Mouse (Mus musculus): ENCODE data around the gene Actr1a.

Gene Actr1a

DNA sequence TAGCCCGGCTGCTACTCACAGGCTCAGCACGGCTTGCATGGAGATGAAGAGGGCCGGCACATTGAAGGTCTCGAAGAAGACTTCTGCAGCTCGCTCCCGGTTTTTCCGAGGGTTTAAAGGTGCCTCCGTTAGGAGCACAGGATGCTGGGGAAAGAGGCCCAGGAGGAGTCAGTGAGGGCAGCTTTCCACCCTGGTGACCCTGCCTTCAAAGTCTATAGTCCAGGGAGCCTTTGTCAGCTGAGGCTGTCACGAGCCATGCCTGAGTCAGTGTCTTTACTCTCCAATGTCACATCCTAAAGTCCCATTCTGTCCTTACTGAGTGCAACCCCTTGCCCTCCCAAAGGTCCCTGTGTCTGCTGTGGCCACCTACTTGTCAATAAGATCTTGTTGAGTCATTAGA, 13.3 kb downstream of the Actr1a start:
- POLR2A ChIA-PET, result interaction anchor here in 2 of 4 experiments (0.7 to 1.6 kb wide), 5 partner anchors 10 to 52 kb away, joined by 3 to 5 read pairs (median 3); partner anchors contain the start of gene Sufu (in 1 of the 2)
- CTCF ChIA-PET, result interaction anchor here (0.5 to 1.8 kb wide), 7 partner anchors 10 to 993 kb away, joined by 3 to 5 read pairs (median 3); partner anchors contain the start of gene Sufu (in 2 of the 4)

DNA sequence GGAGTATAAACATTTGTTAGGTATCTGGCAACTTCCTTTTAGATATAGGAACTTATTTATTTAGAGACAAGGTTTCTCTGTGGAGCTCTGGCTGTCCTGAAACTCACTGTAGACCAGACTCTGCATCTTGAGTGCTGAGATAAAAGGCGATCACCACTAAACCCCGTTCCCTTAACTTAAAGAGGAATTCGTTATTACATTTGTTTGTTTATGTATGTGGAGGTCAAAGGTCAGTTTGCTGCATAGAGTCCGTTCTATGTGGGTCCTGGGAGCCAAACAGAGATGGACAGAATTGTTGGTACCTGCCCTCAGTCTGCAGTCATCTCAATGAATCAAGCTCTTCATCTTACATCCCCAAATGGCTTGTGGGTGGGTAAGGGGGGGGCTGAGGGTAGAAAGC, 19.7 kb downstream of the Actr1a start:
- ChIA-PET POLR2A (interaction anchor here in 3 of 4 experiments (0.6 to 2.1 kb wide), 12 partner anchors 10 to 294 kb away, joined by 3 to 9 read pairs (median 4); partner anchors contain the start of gene Sufu (in 1 of the 3)), CTCF (interaction anchor here in 2 of 4 experiments (0.6 kb wide), 2 partner anchors 45 to 559 kb away, joined by 4 to 5 read pairs; no protein-coding TSS in a partner anchor)

- CTCF ChIA-PET, result interaction anchor here in 3 of 4 experiments (0.6 kb wide), 3 partner anchors 17 to 559 kb away, joined by 3 to 5 read pairs (median 4); no protein-coding TSS in a partner anchor
- POLR2A ChIA-PET, result interaction anchor here in 3 of 4 experiments (0.6 to 2.1 kb wide), 16 partner anchors 10 to 293 kb away, joined by 3 to 9 read pairs (median 4); partner anchors contain the start of gene Sufu (in 1 of the 3)
Measured at GRCm38 (mm10) chr19:46375489-46375888, 20.1 kb downstream of the Actr1a start.

DNA sequence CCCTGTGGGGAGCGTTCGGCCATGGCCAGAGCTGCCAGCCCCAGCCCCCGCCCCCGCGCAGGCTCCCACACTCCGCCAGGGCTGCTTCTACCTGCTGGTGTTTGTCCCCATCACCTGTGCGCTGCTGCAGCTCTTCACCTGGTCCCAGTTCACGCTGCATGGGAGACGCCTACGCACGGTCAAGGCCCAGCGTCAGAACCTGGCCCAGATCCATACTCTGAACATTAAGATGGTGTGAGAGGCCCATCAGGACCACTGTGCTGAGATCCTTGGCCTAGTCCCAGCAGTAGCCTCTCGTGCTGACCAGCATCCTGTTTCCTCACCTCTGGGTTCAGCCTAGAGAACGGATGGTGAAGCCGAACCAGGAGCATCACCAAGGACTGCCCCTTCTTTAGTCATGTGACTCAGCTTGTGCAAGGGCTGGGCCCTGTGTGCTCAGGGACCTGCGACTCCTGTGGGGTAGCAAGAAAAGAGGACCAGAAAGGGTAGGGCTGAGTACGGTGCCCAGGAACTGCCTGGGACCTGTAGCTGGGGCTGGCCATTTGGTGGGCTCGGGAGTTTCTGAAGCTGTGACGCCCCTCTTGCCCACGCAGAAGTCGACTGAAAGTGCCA, 21.0 kb downstream of the Actr1a start:
- CTCF ChIA-PET, result interaction anchor here in 1 of 4 experiments (0.6 kb wide), 1 partner anchor 136 kb away, joined by 8 read pairs; no protein-coding TSS in a partner anchor
- POLR2A ChIA-PET, result interaction anchor here in 2 of 4 experiments (1.1 to 2.1 kb wide), 7 partner anchors 15 to 60 kb away, joined by 3 to 9 read pairs (median 5); partner anchors contain the start of gene Sufu (in 1 of the 2)

DNA sequence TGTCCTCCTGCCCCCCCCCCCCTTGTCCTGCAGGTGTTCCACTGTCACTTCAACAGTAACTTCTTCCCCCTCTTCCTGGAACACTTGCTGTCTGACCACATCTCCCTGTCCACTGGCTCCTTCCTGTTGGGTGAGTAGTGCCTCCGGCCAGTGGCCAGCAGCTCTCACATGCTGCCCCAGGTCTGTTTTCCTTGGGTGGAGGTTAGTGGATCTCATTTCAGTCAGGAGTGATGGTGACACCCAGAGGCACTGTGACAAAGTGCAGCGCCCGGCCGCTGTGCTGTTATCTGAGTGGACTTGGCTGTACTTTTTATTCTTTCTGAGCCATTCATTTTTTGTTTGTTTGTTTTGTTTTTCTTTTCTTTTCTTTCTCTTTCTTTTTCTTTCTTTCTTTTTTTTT, 26.3 kb downstream of the Actr1a start:
- ChIA-PET CTCF (interaction anchor here in 3 of 4 experiments (0.5 to 1.6 kb wide), 9 partner anchors 11 to 375 kb away, joined by 3 to 6 read pairs (median 4); partner anchors contain the start of genes Fbxl15 (in 1 of the 3), Gbf1 (in 1 of the 3) and Sufu (in 1 of the 3)), POLR2A (interaction anchor here in 3 of 4 experiments (0.5 to 1.5 kb wide), 5 partner anchors 11 to 87 kb away, joined by 3 to 5 read pairs (median 4); no protein-coding TSS in a partner anchor)

GRCm38 (mm10) chr19:46367798-46368590, 27.6 kb downstream of the Actr1a start:
- POLR2A ChIA-PET, result interaction anchor here in 3 of 4 experiments (0.6 to 1.9 kb wide), 11 partner anchors 9 to 132 kb away, joined by 3 to 5 read pairs (median 4); partner anchors contain the start of genes Fbxl15 (in 1 of the 3) and Nfkb2 (in 1 of the 3)

DNA sequence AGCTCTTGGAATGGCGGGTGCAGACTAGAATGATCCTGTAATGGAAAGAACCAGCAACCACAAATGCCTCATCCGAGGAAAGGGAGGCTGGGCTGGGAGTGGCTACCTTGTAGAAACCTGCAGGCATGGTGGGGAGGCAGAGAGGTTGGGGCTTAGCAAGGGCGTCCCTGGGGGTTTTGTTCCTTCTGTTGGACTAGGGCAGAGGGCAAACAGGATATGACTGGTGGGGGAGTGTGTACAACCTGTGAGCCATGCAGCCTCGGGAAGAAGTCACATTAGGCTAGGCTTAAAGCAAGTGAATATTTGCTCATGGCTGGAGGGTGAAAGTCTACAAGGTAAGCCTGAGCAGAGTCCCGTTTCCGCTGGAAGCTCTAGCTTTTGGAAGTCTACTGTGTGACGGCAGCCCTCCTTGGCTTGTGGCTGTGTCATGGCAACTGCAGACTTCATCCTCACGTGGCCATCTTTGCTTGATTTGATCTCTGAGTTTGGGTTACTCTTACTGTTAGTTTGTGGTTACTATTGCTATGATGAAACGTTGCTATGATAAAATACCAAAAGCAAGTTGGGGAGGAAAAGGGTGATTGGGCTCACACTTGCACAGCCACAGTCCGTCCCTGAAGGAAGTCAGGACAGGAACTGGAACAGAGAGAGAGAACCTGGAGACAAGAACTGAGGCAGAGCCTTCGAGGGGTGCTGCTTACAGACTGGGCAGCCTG, 32.1 kb downstream of the Actr1a start:
- POLR2A ChIA-PET, result interaction anchor here in 2 of 4 experiments (0.9 to 1.1 kb wide), 2 partner anchors 145 to 211 kb away, joined by 3 read pairs; partner anchors contain the start of gene Gbf1 (in 1 of the 2)
- CTCF ChIA-PET, result interaction anchor here in 1 of 4 experiments (0.9 kb wide), 1 partner anchor 72 kb away, joined by 3 read pairs; no protein-coding TSS in a partner anchor

More at GRCm38 (mm10) chr19:46367798-46368590, 27.6 kb downstream of the Actr1a start:
- CTCF ChIA-PET, result interaction anchor here in 2 of 4 experiments (1.0 to 1.6 kb wide), 4 partner anchors 10 to 59 kb away, joined by 4 to 5 read pairs (median 4); partner anchors contain the start of genes Fbxl15 (in 1 of the 2) and Sufu (in 1 of the 2)

DNA sequence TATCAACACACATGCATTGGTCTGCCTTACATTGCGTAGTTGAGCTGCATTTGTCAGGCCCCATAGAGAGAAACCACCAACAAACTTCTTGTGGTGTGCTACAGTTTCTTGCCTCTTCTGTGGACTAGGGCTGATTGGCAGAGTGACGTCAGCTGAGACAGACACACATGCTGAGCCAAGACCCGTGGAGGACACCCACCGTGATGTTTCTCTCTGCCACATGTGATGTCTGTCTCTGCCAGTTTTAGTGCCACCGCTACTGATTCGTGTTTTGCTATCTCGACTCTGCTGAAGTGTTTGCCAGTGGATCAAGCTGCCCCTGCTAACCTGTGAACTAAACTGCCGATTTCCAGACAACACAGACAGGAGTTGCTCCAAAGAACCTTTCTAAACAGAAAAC, 33.4 kb downstream of the Actr1a start:
- POLR2A ChIA-PET, result interaction anchor here in 1 of 4 experiments (0.6 to 2.0 kb wide), 2 partner anchors 24 to 214 kb away, joined by 3 to 6 read pairs; partner anchors contain the start of gene Cuedc2
- CTCF ChIA-PET, result no interaction called here

DNA sequence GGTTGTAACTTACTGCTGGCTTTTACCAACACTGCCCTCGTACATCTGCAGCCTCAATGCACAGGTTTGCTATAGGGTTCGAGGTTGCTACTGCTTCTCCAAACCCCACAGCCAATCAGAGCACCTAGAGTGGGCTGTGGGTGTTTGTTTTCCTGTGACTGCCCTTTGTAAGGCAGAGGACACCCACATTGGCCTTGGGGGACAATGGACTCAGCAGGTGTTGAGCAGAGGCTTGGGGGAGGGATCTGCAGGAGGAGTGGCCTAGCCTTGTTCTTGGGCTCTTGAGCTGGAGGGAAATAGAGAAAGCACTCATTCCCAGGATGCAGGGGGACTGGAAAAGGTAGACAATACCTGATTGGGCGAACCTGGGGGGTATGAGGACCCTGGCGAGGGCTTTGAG, 37.2 kb downstream of the Actr1a start:
- CTCF ChIA-PET, result interaction anchor here in 2 of 4 experiments (0.6 to 2.2 kb wide), 6 partner anchors 11 to 172 kb away, joined by 3 to 11 read pairs (median 6); partner anchors contain the start of genes Nfkb2 (in 1 of the 2) and Sufu (in 1 of the 2)
- POLR2A ChIA-PET, result interaction anchor here in 3 of 4 experiments (0.5 to 4.2 kb wide), 36 partner anchors 8 to 1396 kb away, joined by 3 to 40 read pairs (median 6); partner anchors contain the start of genes 2310034G01Rik (in 2 of the 3), Cuedc2 (in 2 of the 3), Sufu (in 2 of the 3) and Actr1a (in 1 of the 3)

DNA sequence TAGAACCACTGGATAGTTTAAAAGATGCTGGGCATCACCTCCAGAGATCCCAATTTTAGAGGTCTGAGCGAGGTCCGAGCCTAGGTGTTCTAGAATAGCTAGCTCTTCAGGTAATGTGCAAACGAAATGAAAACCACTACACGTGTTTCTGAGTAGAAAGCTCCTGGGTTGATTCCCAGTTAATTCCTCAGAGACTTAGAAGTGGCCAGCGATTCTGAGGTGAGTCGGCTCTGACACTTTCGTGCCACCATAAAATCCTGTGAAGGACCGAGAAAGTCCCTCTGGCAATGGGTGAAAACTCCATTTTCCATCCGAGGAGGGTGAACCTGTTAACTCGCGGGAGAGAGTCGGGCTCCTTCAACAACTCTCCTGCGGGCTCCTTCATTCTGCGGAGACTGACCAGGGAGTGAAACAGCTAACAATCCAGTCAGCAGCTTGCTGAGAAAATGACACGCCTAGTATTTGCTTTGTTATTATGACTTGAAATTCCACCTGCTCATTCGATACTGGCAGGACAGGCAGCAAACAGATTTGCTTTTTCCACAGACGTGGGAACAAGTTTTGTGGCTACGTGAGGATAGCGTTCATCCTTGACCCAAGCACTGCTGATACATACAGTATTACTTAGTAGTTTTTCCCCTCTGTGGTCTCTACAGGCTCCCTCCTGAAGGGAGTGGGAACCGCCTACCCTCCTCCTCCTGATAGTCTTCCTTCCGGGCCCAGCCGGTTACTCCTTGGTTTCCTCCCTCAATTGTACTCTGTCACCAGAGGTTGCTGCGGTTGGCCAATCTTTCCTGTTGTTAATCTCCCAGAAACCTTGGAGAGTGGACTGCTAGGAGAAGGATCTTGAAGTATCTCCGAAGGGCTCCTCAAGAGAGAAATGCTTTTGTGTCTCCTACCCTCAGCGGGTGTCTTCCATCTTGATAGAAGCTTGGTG, 37.9 kb downstream of the Actr1a start:
- POLR2A ChIA-PET, result interaction anchor here (0.7 to 4.2 kb wide), 65 partner anchors 7 to 660 kb away, joined by 3 to 40 read pairs (median 4); partner anchors contain the start of genes Sufu (in 3 of the 4), 2310034G01Rik (in 2 of the 4), Cuedc2 (in 2 of the 4) and Fbxl15 (in 2 of the 4)
- CTCF ChIA-PET, result interaction anchor here in 2 of 4 experiments (1.0 to 2.2 kb wide), 10 partner anchors 9 to 329 kb away, joined by 3 to 10 read pairs (median 4); partner anchors contain the start of genes Cuedc2 (in 1 of the 2), Nfkb2 (in 1 of the 2) and Sufu (in 1 of the 2)

DNA sequence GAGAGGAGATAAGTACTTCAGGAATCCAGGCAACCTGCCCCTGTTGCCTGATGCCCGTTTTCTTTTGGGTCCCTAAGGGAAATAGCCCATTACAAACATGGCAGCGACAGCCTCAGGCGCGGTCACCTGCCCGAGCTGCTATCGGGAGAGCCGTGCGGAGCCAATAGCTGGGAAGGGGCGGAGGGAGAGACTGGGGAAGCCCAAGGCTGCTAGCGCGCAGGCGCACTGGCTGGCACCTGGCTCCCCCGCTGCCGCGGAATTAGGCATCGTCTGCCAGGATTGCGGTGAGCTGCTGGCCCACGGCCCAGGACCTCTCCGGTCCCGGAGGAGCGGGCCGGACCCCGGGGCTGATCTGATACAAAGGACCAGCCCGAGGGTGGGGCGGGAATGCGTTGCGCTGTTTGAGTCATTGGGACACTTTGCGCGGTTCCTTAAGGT, 38.8 kb downstream of the Actr1a start:
- POLR2A ChIA-PET, result interaction anchor here (0.5 to 4.2 kb wide), 51 partner anchors 9 to 661 kb away, joined by 3 to 40 read pairs (median 4); partner anchors contain the start of genes Sufu (in 3 of the 4), Cuedc2 (in 2 of the 4), Fbxl15 (in 2 of the 4) and Mfsd13a (in 2 of the 4)
- CTCF ChIA-PET, result interaction anchor here (0.6 to 2.2 kb wide), 10 partner anchors 8 to 328 kb away, joined by 3 to 10 read pairs (median 4); partner anchors contain the start of genes Cuedc2 (in 1 of the 4), Nfkb2 (in 1 of the 4) and Sufu (in 1 of the 4)

- CTCF ChIA-PET, result no interaction called here
- POLR2A ChIA-PET, result interaction anchor here in 2 of 4 experiments (1.0 to 4.5 kb wide), 2 partner anchors 8 kb away, joined by 6 to 28 read pairs; no protein-coding TSS in a partner anchor
Measured at GRCm38 (mm10) chr19:46350168-46350932, 45.2 kb downstream of the Actr1a start, which contains the start of gene 2310034G01Rik. 2310034G01Rik (minus strand) TSS chr19:46350302.

DNA sequence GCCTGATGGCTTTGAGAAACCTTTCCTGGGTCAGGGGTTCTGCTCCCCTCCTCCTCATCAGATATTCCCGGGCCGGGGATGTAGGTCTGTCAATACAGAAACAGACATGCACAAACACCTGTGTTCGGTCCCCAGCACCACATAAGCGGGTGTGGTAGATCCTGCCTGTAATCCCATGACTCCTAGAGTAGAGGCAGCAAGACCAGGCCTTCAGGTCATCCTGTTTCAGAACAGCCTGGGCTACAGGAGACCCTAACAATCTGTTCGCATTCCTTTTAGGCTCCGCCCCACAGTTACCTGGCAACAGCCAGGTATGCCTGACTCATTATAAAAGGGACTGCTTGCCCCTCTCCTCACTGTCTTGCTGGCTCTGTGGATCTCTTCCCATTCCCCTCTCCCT, 46.0 kb downstream of the Actr1a start:
- POLR2A ChIA-PET, result interaction anchor here in 3 of 4 experiments (1.0 to 4.5 kb wide), 7 partner anchors 8 to 47 kb away, joined by 3 to 28 read pairs (median 5); partner anchors contain the start of genes Cuedc2 (in 1 of the 3), Fbxl15 (in 1 of the 3), Nfkb2 (in 1 of the 3) and Sufu (in 1 of the 3)
- CTCF ChIA-PET, result interaction anchor here in 3 of 4 experiments (0.5 to 1.9 kb wide), 4 partner anchors 8 to 90 kb away, joined by 3 to 6 read pairs (median 4); partner anchors contain the start of gene Sufu (in 1 of the 3)

DNA sequence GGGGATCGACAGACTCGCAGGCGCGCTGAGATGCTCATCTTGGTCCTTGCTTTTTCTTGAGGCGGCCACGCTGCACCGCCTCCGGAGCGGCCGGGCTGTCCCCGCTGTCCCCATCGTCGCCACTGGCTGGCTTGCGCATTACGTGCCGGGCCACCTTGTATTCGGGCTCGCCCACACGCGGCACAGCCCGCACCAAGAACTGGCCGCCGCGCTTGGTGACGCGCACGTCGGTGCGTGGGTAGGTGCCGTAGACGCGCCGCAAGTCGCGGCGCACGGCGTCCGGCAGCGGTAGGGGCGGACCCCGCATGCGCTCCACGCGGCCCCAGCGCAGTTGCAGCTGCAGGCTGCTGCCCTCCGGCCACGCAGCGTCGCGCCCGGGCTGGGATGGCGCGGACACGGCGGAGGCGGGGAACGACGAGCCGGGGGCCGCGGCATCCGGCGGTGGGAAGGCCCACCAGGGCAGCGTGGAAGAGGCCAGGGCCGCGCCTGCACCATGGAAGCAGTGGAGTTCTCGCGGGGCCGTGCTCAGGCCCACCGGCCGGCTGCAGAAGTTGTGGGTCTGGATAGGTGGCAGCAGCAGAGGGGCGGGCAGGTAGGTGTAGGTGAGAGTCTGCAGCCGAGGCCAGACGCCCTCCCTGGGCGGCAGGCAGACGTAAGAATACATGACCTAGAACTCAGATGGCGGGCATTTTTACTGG, 46.6 kb downstream of the Actr1a start:
- POLR2A ChIA-PET, result interaction anchor here (0.5 to 4.5 kb wide), 13 partner anchors 8 to 428 kb away, joined by 3 to 28 read pairs (median 4); partner anchors contain the start of genes Cuedc2 (in 2 of the 4), Fbxl15 (in 2 of the 4), Sufu (in 2 of the 4) and Nfkb2 (in 1 of the 4)
- CTCF ChIA-PET, result interaction anchor here in 3 of 4 experiments (0.5 to 1.9 kb wide), 5 partner anchors 8 to 91 kb away, joined by 3 to 6 read pairs (median 3); partner anchors contain the start of gene Sufu (in 1 of the 3)
